ENCODE assay signal across 18 mouse cellular contexts in the genomic region with DNA sequence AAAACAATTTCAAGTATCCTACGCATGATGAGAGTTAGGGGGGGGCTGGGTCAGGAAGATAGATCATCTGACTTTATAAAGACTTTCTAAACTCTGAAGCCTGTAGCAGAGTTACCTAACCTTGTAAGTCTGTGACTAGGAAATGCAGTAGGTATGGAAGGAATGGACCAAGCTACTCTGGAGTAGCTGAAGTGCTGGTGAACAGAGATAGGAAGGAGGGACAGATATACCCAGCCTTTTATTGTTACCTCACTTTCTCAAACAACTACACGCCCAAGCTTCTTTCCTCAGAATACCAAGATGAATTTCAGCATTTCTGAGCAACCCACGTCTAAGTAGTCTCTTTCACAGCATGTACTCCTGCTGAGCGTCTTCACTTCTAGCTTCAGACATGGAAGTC.
"Had no signal": no experiment of that assay in that cellular context is flagged by ENCODE, and none has a peak within 500 bp of the region (broad histone marks: within the 10 kb centered on the region; RNA-seq: fewer than 3 reads in every experiment).

No protein-coding gene starts in this region.

- H3K9ac ChIP-seq: lung, embryonic 15.5 days; midbrain, embryonic 12.5 days; neural tube, embryonic 12.5 days; stomach, embryonic 15.5 days had no signal

- H3K36me3 ChIP-seq: lung, embryonic 15.5 days; midbrain, embryonic 10.5 days; midbrain, embryonic 12.5 days; neural tube, embryonic 12.5 days; stomach, embryonic 15.5 days had no signal

- H3K4me3 ChIP-seq: lung, embryonic 15.5 days; megakaryocyte, embryonic 14.5 days; midbrain, embryonic 10.5 days; midbrain, embryonic 12.5 days; neural tube, embryonic 12.5 days; stomach, embryonic 15.5 days had no signal

- H3K4me2 ChIP-seq: lung, embryonic 15.5 days; midbrain, embryonic 12.5 days; neural tube, embryonic 12.5 days; stomach, embryonic 15.5 days had no signal

- ATAC-seq: lung, postnatal 0 days; midbrain, embryonic 16.5 days had no signal

- H3K9me3 ChIP-seq: lung, embryonic 15.5 days; megakaryocyte, embryonic 14.5 days; midbrain, embryonic 10.5 days; midbrain, embryonic 12.5 days; neural tube, embryonic 12.5 days; stomach, embryonic 15.5 days had no signal

- DNase-seq: lung, adult 2 months; lung, postnatal 14 days; lung, postnatal 36 days; midbrain, embryonic 14.5 days; right cerebral cortex, postnatal 14 days; thymus, adult 18-20 months; thymus, postnatal 14 days; thymus, postnatal 36 days had no signal

- H3K27me3 ChIP-seq: lung, embryonic 15.5 days; megakaryocyte, embryonic 14.5 days; midbrain, embryonic 12.5 days; neural tube, embryonic 12.5 days; stomach, embryonic 15.5 days had no signal

- H3K27ac ChIP-seq: lung, embryonic 15.5 days; macrophage; midbrain, embryonic 10.5 days; midbrain, embryonic 12.5 days; neural tube, embryonic 12.5 days; stomach, embryonic 15.5 days; stomach, postnatal 0 days had no signal

- H3K4me1 ChIP-seq: neural tube, embryonic 12.5 days had no signal
